Mouse (Mus musculus): ENCODE measurements at regions not wholly inside any gene's neighbourhood (a gene's known extent, or its start where the extent isn't known, plus 50 kb on each side); places are given as distances from the start of the nearest gene placed in this dataset.

DNA sequence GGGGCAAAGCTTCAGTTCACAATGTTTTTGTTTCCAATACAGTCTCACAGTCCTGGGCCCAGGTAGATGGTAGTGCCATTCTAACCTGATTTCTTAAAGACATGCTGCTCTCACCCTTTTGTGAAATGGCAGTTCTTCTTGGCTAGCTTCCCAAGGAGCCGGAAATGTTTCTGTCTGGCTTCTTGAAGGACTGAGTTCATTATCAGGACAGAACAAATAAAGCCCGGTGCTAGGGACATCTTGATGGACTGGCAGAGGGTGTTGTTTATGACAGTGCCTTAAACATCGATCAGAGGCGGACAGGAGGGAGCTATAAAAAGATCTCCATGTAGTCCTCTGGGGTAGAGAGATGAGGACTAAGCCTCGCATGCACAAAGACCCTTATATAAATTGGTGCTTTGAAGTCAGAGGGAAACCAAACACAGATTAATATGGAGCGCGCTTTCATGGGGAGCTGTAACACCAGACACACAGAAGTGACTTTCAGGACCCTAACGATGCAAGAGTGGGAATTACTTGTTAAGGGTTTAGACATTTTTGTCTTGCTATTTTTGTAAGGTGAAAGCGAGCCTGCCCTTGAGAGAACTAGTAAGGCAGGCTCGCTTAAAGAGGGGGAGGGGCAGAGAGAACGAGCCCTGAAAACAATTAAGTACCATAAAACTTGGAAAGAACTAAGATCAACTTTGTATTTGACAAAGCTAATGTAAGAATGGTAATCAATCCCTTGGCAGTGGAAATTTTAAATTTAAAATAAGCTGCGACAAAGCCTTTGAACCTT lies 96.2 kb downstream of the Fzd1 start:
- 25% methylated on average over 12 of the region's 12 CpGs for WGBS
- H3K4me3 ChIP-seq (ENCODE audit: low read length) = no peak overlapping the region

GRCm38 (mm10) chr5:4657982-4658381 lies 99.9 kb downstream of the Fzd1 start:
- no peak for ATAC-seq (ENCODE audit: low FRiP score, low TSS enrichment)
- Histone ChIP-seq H3K4me1 (ENCODE audit: control insufficient read depth, insufficient read depth, low read length) (no peaks in the 10 kb centered on the region), H3K27me3 (ENCODE audit: control insufficient read depth, insufficient read depth, low read length) (no peaks in the 10 kb centered on the region), H3K4me3 (ENCODE audit: low read length) (no peak overlapping the region), H3K4me2 (replicated peaks; ENCODE audit: low read depth, low read length) (no peak overlapping the region), H3K9ac (ENCODE audit: low read depth, low read length) (no peak overlapping the region), H3K36me3 (ENCODE audit: control insufficient read depth, insufficient read depth, low read length) (no peaks in the 10 kb centered on the region), H3K27ac (ENCODE audit: low read depth, low read length) (no peak overlapping the region), H3K9me3 (ENCODE audit: control insufficient read depth, low read length) (no peaks in the 10 kb centered on the region)
- 44% methylated on average over 1 of the region's 1 CpGs for WGBS

More for the DNA sequence above, 96.2 kb downstream of the Fzd1 start:
- no peak for ATAC-seq (ENCODE audit: low FRiP score, low TSS enrichment)
- peak overlapping the region; percentile 24 for H3K4me2 ChIP-seq (replicated peaks; ENCODE audit: low read depth, low read length)
- no peak overlapping the region for H3K9ac ChIP-seq (ENCODE audit: low read depth, low read length)
- peaks cover 12% of the 10 kb centered on the region; the same call in 1 of the 2 replicates for H3K4me1 ChIP-seq (ENCODE audit: control insufficient read depth, insufficient read depth, low read length)
- H3K36me3 ChIP-seq (ENCODE audit: control insufficient read depth, insufficient read depth, low read length) = no peaks in the 10 kb centered on the region
- H3K9me3 ChIP-seq (ENCODE audit: control insufficient read depth, low read length) = no peaks in the 10 kb centered on the region
- no peak overlapping the region for H3K27ac ChIP-seq (ENCODE audit: low read depth, low read length)
- no peaks in the 10 kb centered on the region for H3K27me3 ChIP-seq (ENCODE audit: control insufficient read depth, insufficient read depth, low read length)

GRCm38 (mm10) chr5:4654186-4654585 lies 103.6 kb downstream of the Fzd1 start:
- no peaks in the 10 kb centered on the region for H3K9me3 ChIP-seq (ENCODE audit: control insufficient read depth, low read length)
- H3K4me1 ChIP-seq (ENCODE audit: control insufficient read depth, insufficient read depth, low read length) = no peaks in the 10 kb centered on the region
- ATAC-seq (ENCODE audit: low FRiP score, low TSS enrichment) = no peak
- H3K9ac ChIP-seq (ENCODE audit: low read depth, low read length) = no peak overlapping the region
- no peak overlapping the region for H3K4me3 ChIP-seq (ENCODE audit: low read length)
- no peaks in the 10 kb centered on the region for H3K36me3 ChIP-seq (ENCODE audit: control insufficient read depth, insufficient read depth, low read length)
- H3K27ac ChIP-seq (ENCODE audit: low read depth, low read length) = no peak overlapping the region
- no peak overlapping the region for H3K4me2 ChIP-seq (replicated peaks; ENCODE audit: low read depth, low read length)
- no peaks in the 10 kb centered on the region for H3K27me3 ChIP-seq (ENCODE audit: control insufficient read depth, insufficient read depth, low read length)

GRCm38 (mm10) chr5:4651167-4651955 lies 106.5 kb downstream of the Fzd1 start:
- H3K4me1 ChIP-seq (ENCODE audit: control insufficient read depth, insufficient read depth, low read length) = no peaks in the 10 kb centered on the region
- H3K9me3 ChIP-seq (ENCODE audit: control insufficient read depth, low read length) = no peaks in the 10 kb centered on the region
- no peak overlapping the region for H3K27ac ChIP-seq (ENCODE audit: low read depth, low read length)
- ATAC-seq (ENCODE audit: low FRiP score, low TSS enrichment) = no peak
- H3K27me3 ChIP-seq (ENCODE audit: control insufficient read depth, insufficient read depth, low read length) = no peaks in the 10 kb centered on the region
- H3K4me3 ChIP-seq (ENCODE audit: low read length) = no peak overlapping the region
- no peak overlapping the region for H3K9ac ChIP-seq (ENCODE audit: low read depth, low read length)
- H3K4me2 ChIP-seq (replicated peaks; ENCODE audit: low read depth, low read length) = no peak overlapping the region
- WGBS = 81% methylated on average over 6 of the region's 6 CpGs
- H3K36me3 ChIP-seq (ENCODE audit: control insufficient read depth, insufficient read depth, low read length) = no peaks in the 10 kb centered on the region

DNA sequence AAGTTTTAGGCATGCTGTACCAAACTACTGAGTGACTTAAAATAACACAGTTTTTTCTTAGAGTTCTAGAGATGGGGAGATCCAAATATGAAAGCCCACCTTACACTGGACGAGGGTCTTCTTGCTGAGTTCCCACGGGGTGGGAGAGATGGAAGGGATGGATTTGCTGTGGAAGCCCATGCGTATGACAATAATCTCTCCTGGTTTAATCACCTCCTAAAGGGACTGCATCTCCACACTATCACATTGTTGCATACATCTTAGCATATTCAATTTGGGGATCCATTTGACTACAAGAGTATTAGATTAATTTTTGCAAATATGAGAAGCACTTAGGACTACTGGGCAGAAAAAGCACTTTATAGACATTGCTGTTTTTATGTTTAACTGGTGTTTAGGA lies 107.1 kb downstream of the Fzd1 start:
- H3K27ac ChIP-seq (ENCODE audit: low read depth, low read length) = no peak overlapping the region
- no peaks in the 10 kb centered on the region for H3K9me3 ChIP-seq (ENCODE audit: control insufficient read depth, low read length)
- no peaks in the 10 kb centered on the region for H3K36me3 ChIP-seq (ENCODE audit: control insufficient read depth, insufficient read depth, low read length)
- H3K27me3 ChIP-seq (ENCODE audit: control insufficient read depth, insufficient read depth, low read length) = no peaks in the 10 kb centered on the region
- H3K4me1 ChIP-seq (ENCODE audit: control insufficient read depth, insufficient read depth, low read length) = no peaks in the 10 kb centered on the region
- no peak overlapping the region for H3K4me3 ChIP-seq (ENCODE audit: low read length)
- no peak for ATAC-seq (ENCODE audit: low FRiP score, low TSS enrichment)
- H3K9ac ChIP-seq (ENCODE audit: low read depth, low read length) = no peak overlapping the region
- WGBS = 87% methylated on average over 3 of the region's 3 CpGs
- H3K4me2 ChIP-seq (replicated peaks; ENCODE audit: low read depth, low read length) = no peak overlapping the region

GRCm38 (mm10) chr5:4649858-4650556 lies 107.8 kb downstream of the Fzd1 start:
- H3K4me2 ChIP-seq (replicated peaks; ENCODE audit: low read depth, low read length) = no peak overlapping the region
- no peak overlapping the region for H3K27ac ChIP-seq (ENCODE audit: low read depth, low read length)
- WGBS = 51% methylated on average over 6 of the region's 6 CpGs

DNA sequence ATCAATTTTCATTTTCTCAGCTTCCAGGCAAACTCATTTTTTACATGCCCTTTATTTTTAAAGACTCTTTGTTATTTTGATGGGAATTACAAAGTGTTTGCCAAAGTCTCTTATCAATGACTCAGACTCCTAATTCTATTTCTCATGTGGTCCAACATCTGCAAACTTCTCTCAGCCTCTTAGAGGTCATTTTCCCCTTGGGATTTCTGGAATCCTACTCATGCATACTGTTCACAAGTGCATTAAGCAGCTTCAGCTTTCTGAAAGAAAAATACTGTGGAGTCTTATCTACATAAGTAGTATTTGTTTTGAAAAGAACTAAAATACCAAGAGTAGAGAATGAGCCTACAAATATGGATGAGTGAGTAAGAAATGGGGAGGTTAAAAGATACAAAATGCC lies 116.8 kb downstream of the Fzd1 start:
- Histone ChIP-seq H3K9me3 (ENCODE audit: control insufficient read depth, low read length) (no peaks in the 10 kb centered on the region), H3K4me2 (replicated peaks; ENCODE audit: low read depth, low read length) (no peak overlapping the region), H3K4me1 (ENCODE audit: control insufficient read depth, insufficient read depth, low read length) (no peaks in the 10 kb centered on the region), H3K4me3 (ENCODE audit: low read length) (no peak overlapping the region), H3K9ac (ENCODE audit: low read depth, low read length) (no peak overlapping the region), H3K36me3 (ENCODE audit: control insufficient read depth, insufficient read depth, low read length) (no peaks in the 10 kb centered on the region), H3K27ac (ENCODE audit: low read depth, low read length) (no peak overlapping the region), H3K27me3 (ENCODE audit: control insufficient read depth, insufficient read depth, low read length) (no peaks in the 10 kb centered on the region)
- no peak for ATAC-seq (ENCODE audit: low FRiP score, low TSS enrichment)

More at GRCm38 (mm10) chr5:4649858-4650556, 107.8 kb downstream of the Fzd1 start:
- no peak overlapping the region for H3K9ac ChIP-seq (ENCODE audit: low read depth, low read length)
- H3K9me3 ChIP-seq (ENCODE audit: control insufficient read depth, low read length) = no peaks in the 10 kb centered on the region
- H3K4me1 ChIP-seq (ENCODE audit: control insufficient read depth, insufficient read depth, low read length) = no peaks in the 10 kb centered on the region
- ATAC-seq (ENCODE audit: low FRiP score, low TSS enrichment) = no peak
- no peak overlapping the region for H3K4me3 ChIP-seq (ENCODE audit: low read length)
- H3K36me3 ChIP-seq (ENCODE audit: control insufficient read depth, insufficient read depth, low read length) = no peaks in the 10 kb centered on the region
- no peaks in the 10 kb centered on the region for H3K27me3 ChIP-seq (ENCODE audit: control insufficient read depth, insufficient read depth, low read length)

- H3K27me3 ChIP-seq (ENCODE audit: control insufficient read depth, insufficient read depth, low read length) = no peaks in the 10 kb centered on the region
- no peaks in the 10 kb centered on the region for H3K4me1 ChIP-seq (ENCODE audit: control insufficient read depth, insufficient read depth, low read length)
- H3K27ac ChIP-seq (ENCODE audit: low read depth, low read length) = no peak overlapping the region
- WGBS = 43% methylated on average over 3 of the region's 3 CpGs
- no peaks in the 10 kb centered on the region for H3K9me3 ChIP-seq (ENCODE audit: control insufficient read depth, low read length)
- no peak for ATAC-seq (ENCODE audit: low FRiP score, low TSS enrichment)
- no peak overlapping the region for H3K4me2 ChIP-seq (replicated peaks; ENCODE audit: low read depth, low read length)
- no peak overlapping the region for H3K9ac ChIP-seq (ENCODE audit: low read depth, low read length)
- no peaks in the 10 kb centered on the region for H3K36me3 ChIP-seq (ENCODE audit: control insufficient read depth, insufficient read depth, low read length)
- H3K4me3 ChIP-seq (ENCODE audit: low read length) = no peak overlapping the region
Measured at GRCm38 (mm10) chr5:4633763-4634162, 124.1 kb downstream of the Fzd1 start.

DNA sequence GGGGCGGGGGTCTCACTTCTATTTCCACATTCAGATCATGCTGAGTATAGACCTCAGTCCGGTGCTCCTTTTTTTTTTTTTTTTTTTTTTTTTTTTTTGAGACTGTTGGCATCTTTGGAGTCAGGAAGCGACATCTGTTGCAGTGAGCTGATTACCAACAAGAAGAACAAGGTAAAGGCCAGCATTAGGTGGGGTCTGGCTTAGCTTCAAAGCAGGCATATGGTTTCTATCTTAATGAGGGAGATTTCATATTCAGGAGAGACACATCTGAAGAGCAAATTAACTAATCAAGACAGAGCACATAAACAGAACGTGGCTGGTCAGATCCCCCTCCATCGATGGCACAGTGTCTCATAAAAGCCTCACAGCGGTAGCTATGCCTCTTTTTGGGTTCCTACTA lies 132.6 kb downstream of the Fzd1 start:
- no peak for ATAC-seq (ENCODE audit: low FRiP score, low TSS enrichment)
- no peaks in the 10 kb centered on the region for H3K4me1 ChIP-seq (ENCODE audit: control insufficient read depth, insufficient read depth, low read length)
- H3K27me3 ChIP-seq (ENCODE audit: control insufficient read depth, insufficient read depth, low read length) = no peaks in the 10 kb centered on the region
- no peak overlapping the region for H3K27ac ChIP-seq (ENCODE audit: low read depth, low read length)
- H3K36me3 ChIP-seq (ENCODE audit: control insufficient read depth, insufficient read depth, low read length) = no peaks in the 10 kb centered on the region
- no peaks in the 10 kb centered on the region for H3K9me3 ChIP-seq (ENCODE audit: control insufficient read depth, low read length)
- 92% methylated on average over 6 of the region's 6 CpGs for WGBS
- no peak overlapping the region for H3K4me2 ChIP-seq (replicated peaks; ENCODE audit: low read depth, low read length)
- no peak overlapping the region for H3K4me3 ChIP-seq (ENCODE audit: low read length)
- no peak overlapping the region for H3K9ac ChIP-seq (ENCODE audit: low read depth, low read length)
